Mouse (Mus musculus): ENCODE results near the gene Rtbdn.

The Rtbdn gene

DNA sequence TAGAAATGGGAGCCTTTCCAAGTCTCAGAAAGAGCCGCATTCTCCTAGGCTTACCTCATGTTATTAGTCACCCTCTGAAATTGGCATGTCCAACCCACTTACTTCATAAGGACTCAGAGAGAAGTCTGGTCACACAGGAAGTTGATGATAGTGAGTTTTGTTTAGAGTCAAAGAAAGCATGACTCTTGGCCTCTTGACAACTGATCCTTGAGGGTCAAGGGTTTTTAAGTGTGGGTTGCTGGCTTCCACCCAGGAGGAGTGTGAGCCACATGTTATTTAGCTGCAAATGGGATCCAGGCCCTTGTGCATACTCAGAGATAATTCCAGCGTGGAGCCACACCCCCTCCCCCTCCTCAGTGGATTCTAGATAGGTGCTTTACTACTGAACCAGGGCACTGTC is 25.2 kb upstream of the Rtbdn start:
- no peak for DNase-seq (ENCODE audit: low spot score in 2 of 2)

DNA sequence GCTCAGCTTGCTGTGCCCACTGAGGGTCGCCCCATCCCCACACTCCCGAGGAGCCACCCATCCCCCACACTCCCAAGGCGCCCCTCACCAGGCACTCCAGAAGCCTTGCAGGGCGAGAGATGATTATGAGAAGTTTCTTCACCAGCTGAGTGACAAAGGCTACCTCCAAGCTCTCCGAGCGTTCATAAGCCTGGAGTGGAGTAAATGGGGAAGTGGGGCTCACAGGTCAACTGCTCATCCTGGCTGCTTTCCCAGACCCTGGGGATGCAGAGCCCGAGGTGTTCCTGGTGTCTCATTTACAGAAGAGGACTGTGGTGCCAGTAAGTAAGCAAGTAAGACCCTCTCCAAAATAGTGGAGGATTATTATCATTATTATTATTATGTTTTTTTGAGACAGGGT is 21.2 kb upstream of the Rtbdn start:
- DNase-seq (ENCODE audit: low spot score in 2 of 2): no peak

DNA sequence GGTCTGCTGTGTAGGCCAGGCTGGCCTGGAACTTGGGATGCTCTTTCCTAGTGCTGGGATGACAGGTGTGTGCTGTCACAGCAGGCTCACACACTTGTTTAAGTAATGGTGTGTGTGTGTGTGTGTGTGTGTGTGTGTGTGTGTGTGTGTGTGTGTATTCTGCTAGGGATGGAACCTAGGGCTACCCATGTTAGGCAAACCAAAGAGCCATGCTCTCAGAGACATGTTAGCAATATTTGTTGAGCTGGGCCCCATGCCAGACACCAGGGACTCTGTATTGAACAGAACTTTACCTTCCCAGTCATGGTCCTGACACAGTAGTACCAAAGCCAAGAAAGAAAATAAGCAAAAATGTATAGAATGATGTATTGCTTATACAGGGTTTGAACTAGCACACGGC is 19.3 kb upstream of the Rtbdn start:
- no peak for DNase-seq (ENCODE audit: low spot score in 2 of 2)

DNA sequence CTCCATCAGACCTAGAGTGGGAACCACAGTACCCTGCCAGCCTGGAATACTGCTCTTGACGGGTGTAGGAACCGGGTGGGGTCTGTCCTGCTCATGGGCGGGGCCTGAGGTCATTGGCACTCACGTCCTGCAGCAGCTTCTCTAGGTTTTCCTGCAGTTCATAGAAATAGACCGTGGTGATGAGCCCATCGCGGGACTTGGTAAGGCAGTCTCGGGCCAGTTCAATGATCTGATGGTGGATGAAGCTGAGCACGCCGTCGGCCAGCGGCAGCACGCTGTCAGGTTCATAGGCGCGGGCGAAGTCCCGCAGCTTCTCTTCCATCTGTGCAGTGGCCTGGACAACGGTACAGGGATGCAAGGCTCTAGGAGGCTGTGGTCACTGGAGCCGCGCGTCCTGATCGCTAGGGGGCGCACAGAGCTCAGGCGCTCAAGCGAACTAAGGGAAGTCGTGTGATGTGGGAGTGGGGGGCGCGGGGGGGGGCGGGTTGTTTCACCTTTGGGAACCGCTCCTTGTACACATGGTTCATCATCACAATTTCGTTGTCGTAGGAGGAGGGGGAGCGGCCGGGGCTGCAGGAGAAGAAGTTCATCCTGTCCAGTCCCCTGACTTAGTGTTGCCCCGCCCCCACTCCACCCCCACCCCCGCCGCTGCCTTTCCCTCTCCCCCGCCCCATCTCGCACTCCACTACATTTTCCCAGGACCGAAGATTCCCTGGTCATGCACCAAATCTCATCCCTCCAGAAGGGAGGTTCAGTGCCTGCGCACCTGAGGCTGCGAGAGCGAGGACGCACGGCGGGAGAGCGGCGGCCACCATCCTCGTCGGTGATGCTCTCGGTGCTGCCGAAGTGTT is 18.1 kb upstream of the Rtbdn start:
- DNase-seq (ENCODE audit: low spot score in 2 of 2): peak in 1 of 2 experiments; percentile 57

DNA sequence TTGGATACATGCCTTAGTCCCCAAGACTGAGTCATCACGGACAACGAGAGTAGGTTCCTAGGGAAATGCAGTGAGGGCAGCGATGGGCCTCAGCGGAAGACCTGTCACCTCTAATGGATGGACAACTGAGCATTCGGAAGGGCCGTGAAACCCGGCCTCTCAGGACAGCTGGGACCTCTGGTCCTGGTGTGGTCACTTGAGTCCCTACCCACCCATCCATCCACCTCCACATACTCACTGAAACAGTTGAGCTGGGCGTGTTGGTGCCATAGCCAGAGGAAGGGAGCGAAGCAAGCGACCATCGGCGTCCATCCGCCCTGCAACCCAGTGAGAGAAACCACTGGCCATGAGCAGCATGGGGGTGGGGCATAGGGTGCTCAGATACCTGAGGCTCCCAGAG is 16.2 kb upstream of the Rtbdn start:
- DNase-seq (ENCODE audit: low spot score in 2 of 2): no peak

DNA sequence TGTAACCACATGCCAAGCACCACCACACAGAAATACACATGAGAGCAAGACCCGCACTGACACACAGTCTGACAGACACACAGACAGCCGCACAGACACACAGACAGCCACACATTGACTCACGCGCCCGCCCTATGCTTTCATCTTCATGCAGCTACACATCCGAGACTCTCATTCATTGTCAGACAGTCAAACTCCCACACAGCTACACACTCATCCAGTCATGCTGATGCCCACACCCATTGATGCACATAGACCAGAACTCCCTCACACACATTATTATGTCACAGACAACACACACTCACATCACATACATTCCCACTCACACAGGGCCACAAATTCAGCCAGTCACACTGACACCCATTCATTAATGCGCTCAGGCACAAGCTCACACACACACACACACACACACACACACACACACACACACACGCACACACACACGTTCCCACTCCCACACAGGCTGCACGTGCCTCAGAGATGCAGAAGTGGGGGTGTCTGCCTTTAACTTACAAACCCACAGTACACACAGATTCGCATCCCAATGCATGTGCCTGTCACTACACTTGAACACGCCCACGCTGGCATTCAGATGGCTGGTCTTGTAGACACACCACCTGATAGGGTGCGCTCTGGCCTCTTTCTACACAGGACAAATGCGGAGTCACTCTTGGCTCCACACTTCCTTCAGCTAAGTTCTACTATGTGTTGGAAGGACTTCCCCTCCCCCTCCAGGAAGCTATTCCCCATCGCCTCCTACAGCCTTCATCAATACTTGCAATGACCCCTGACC is 12.8 kb upstream of the Rtbdn start:
- no peak for DNase-seq (ENCODE audit: low spot score in 2 of 2)

DNA sequence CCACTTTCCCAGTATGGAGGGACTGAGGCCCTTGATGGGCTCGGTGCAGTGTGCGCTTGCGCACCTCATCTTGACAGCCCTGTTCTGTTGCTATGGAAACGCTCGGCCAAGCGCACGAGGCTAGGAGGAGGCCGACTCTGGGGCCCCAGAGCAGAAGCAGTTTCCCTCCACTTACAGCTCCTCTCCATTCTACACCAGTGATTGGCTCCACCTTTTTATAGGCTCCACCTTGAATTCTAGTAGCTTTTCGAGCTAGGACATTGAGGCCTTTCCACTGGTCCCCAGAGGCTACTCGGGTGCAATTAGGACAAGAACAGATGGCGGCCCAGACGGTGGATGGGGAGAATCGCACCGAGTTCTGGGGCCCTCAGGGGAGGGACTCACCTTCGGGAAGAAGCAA is 11.9 kb upstream of the Rtbdn start:
- no peak for DNase-seq (ENCODE audit: low spot score in 2 of 2)

DNA sequence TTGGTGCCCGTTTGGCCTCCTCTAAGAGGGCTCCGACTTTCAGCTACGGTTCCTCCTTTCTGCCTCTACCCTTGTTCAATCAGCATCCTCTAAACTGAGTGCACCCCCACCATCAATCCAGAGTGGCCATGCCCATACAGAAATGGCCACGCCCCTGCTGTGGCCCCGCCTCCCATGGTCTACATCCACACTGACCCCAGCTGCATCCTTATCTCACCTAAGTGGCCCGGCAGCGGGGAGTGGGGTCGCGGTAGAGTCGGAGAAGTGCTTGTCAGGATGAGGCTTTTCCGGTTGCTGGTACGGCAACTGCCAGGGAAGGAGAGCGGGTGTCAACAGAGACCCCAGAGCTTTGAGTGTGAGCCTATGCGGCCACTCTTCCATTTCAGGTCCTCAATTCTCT is 11.3 kb upstream of the Rtbdn start:
- DNase-seq (ENCODE audit: low spot score in 2 of 2): no peak

DNA sequence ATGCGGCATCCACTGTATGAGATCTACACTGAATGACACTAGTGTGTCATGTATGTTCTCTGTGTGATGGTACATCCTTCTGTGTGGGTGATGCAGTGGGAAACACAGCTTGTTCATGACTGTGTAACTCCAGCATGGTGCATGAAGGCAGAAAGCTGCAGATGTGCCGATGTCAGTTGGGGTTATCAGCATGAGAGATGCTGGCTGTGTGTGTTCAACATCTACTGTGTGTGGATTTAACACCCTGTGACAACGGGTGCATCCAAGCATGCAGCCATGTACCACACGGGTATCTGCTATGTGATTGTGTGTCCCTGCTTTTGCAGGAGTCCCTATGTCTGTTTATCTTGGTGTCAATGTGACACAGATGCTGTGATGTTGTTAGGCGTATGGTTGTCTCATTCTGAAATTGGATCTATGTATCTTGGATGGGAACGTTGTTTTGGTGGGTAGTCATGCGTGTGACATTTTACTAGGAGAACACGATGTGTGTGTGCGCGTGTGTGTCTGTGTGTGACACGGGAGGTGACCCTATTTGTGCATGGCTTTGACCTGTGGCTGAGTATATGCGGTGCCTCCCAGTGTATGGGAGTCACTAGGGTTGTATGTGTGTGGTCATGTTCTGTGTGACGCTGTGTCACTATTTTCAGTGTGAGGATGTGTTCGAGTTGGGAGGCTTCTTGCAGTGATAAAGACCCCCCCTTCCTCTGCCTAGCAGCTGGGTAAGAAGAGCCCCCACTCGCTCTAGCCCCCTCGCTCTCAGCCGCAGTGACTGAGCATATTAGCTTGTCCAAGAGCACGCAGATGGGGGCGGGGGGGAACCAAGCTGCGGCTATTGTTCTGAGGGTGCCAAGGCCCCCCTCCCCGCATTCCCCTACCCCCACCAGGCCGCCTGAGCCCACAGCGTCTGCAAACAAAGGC is 10.5 kb upstream of the Rtbdn start:
- no peak for DNase-seq (ENCODE audit: low spot score in 2 of 2)

DNA sequence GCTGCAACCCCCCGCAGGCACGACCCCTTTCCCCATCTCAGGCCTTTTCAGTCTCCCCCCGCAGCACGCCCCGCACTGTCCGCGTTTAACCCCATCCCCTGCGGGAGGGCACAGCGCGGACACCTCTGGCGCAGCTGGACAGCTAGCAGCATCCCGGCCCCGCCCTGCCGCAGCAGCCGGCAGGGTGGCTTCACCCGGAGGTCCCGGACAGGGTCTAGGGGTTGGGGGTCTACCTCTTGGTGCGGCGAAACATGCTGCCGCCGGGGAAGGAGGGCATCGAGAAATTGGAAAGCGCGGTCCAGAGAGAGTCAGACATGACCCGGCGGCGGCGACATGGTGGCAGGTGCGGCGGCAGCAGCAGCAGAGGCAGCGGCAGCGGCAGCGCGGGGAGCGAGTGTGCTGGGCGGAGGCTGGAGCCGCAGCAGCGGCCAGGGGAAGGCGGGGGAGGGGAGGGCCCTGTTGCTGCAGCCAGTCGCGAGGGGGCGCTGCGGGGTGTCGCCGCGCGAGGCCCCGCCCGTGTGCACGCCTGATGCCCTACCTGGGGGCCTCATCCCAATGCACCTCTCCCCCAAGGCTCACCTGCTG is 9.7 kb upstream of the Rtbdn start, which contains the start of gene Mast1:
TSS of gene Mast1 (minus strand) at position 398 of the 585 bp plus-strand sequence.
- peak; percentile 56 to 69 for DNase-seq (ENCODE audit: low spot score in 2 of 2)

DNA sequence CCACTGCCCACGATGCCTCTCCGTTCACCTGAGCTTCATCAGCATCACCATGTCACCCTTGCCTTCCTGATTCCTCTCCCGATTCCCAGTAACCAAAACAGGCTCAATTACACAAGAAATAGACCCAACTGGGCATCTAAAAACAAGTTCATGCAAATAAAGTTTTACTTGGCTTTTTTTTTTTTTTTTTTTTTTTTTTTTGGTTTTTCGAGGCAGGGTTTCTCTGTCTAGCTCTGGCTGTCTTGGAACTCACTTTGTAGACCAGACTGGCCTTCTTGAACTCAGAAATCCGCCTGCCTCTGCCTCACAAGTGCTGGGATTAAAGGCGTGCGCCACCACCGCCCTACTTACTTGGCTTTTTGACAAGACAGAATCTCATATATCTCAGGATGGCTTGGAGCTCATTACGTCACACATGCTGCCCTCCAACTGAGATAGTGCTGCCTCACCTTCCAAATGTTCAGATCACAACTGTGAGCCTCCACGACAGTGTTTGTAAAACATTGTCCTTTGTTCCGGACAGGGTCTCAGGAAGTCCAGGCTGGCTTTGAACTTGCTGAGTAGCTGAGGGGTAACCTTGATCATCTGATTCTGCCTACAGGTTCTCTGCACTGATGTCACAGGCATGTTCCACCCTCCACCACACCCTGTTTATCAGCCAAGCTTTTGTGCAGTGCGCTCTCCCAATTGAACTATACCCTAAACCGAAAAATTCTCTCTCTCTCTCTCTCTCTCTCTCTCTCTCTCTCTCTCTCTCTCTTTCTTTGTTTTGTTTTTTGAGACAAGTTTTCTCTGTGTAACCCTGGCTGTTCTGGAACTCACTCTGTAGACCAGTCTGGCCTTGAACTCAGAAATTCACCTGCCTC is 8.9 kb upstream of the Rtbdn start:
- DNase-seq (ENCODE audit: low spot score in 2 of 2): no peak

DNA sequence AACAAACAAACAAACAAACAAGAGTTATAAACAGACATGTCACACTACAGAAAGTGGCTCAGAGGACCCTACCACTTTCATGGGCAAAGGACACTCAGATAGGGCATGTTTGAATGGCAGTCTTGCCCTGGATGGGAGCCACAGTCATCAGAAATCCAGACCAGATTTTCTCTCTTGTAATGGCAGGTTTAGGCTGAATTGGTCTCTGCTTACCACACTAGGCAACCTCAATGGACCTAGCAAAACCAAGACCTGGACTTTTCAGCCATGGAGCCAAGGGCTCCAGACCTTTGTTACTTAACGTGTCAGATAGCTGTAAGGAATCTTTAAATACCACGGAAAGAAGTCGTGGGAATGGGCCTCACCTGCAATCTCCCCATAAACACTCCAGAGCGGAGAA is 3.1 kb upstream of the Rtbdn start:
- DNase-seq (ENCODE audit: low spot score in 2 of 2): no peak

DNA sequence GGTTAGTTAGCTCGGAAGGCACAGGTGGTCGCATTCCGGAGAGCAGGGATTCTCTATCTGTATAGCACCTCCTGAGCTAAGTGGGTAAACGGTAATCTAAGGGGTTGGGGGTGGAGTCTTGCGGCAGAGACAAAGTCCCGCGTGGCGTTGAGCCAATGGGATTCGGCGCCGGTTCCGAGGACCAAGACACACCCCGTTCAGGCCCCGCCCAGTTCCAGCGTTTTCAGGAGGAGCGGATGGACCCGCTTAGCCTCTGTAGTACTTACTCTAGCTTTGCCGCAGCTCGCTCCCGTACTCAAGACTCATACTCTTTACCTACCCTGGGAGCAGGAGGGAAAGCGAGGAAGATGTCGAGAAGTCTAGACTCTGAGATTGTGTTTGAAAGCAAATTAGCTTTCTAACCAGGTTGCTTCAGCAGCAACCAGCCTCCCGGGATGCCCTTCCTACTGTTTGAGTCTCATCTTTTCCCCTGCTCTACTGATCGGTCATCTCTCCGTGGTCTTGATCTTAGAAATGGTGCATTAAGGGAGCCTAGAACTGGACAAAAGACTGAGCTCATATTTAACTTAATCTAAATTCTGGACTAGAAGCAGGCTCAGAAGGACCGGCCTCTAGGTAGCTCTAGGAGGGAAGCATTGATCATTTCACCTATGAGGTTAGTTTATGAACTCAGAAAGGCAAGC is 2.2 kb upstream of the Rtbdn start:
- DNase-seq (ENCODE audit: low spot score in 2 of 2): peak in 1 of 2 experiments; percentile 28

DNA sequence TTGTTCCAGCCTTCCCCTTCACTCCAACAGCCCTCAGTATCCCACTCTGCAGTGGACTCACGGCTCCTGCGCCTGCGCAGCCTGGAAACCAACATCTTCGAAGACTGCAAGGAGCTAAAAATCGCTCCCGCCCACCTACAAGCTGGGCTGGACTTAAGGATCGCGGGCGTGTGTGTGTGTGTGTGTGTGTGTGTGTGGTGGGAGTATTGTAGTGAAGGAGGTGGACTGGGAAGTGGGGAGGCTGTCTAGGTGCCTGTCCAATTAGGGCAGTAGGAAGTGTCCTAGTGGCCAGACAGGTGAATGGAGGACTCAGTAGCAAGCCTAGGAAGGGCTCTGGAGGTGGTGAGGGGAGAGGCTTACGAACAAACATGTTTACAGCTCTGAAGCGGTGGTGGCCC is 1.6 kb upstream of the Rtbdn start:
- no peak for DNase-seq (ENCODE audit: low spot score in 2 of 2)

DNA sequence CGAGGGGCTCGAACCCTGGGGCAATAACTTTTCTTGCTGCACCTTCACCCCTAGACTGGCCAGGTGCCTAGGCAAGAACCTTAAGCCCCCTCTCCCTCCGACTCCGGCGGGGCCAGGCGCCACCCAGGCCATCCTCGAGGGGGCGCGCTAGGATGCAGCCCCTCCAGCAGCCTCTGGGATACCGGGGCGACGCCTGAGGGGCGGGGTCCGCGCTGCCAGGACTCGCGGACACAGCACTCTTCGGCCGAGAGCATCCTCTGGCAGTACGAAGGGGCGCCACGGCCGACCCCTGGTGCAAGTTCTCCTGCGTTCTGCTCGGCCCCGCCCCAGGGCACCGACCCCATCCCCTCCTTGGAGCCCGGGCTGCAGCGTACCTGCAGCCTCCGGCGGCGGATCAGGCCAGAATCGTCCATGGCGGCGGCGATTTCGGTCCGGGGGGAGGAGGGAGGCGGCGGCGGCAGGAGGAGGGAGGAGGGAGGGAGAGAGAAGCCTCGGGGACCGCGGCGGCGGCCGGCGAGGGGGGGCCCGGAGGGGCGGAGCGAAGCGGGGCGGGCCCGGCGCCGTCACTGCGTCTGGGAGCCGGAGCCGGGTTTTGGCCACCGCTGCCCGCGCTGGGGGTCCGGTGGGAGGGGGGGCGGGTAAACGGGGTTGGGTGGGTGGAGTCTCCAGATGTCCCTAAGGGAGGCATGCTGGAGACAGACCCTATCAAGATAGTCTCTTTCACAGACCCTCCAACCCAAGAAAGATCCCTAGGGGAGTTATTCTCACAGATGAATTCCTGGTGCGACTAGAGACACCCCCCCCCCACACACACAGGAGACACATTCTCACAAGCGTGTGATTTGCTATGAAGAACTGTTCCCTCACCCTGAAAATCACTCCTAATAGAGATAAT is 911 bp upstream of the Rtbdn start:
- no peak for DNase-seq (ENCODE audit: low spot score in 2 of 2)

DNA sequence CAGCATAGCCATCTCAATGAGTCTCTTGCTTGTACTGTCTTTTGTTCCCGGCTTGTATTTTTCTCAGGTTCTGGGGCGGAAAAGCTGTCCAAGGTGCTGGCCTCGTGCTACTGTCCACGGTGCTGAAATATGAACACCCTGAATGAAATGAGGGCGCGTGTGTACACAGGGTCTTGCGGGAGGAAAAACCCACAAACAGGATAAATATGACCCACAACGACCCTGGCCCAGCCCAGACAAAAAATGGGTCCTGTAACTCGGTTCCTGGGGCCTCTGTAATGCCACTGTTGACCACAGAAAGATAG is 402 bp downstream of the Rtbdn start:
- peak in 1 of 2 experiments; percentile 33 for DNase-seq (ENCODE audit: low spot score in 2 of 2)

DNA sequence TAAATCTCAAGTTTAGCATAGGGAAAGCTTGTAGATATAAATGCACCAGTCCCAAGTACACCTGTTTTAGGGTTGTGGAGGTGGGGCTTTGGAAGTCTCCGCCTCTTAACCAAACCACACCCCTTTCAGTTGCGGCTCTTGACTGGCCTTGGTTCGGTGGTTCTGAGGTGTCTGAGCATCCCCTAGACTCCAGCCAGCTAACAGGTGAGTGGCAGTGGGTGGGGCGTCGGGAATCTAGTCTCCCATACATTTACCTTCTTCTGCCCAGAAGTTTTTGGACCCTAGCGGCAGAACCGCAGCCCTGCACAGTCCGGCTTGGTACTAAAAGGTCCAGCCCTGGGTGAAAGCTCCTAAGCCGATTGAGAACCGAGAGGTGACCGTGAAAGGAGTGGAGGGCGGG is 3.0 kb downstream of the Rtbdn start:
- no peak for DNase-seq (ENCODE audit: low spot score in 2 of 2)

DNA sequence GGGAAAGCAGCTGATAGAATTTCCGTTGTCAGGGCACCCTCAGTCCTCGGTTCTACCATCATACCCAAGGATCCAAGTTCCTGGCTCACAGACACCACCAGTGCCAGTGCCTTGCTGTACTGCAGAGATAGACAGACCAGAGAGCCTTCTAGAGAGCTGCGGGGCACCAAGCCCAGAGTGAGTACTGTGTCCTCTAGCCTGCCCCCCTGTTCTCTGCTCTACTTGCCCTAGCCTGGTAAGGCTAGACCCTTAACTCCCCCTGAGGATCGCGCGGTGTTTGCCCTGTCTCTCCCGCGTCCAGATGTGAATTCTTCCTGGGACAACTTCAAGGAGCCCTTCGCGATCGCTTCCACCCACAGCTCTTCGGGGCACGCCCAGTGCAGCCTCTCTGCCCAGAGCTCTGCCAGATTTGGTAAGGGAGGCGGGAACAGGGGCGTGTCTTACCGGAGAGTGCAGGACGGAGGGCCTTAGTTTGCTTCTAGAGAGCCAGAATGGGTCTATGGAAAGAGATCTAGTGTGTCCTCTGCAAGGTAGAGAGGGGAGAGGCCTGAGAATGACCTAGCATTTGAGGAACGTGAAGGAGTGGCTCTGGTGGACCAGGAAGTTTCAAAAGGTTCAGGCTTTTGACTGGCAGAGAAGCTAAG is 5.9 kb downstream of the Rtbdn start:
- no peak for DNase-seq (ENCODE audit: low spot score in 2 of 2)

DNA sequence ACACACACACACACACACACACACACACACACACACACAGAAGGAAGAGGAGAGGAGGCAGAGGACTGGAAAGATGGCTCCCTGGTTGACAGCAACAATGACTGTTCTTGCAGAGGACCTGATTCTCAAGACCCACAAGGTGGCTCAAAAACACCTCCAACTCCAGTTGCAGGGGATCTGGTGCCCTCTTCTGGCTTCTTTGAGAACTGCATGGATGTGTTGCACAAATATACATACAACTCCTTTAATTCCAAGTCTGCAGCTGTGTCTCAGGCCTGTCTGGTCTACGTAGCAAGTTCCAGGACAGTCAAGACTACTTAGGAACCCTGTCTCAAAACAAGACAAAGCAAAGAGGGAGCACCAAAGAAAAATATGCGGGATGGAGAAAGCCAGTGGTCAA is 10.0 kb downstream of the Rtbdn start:
- peak; percentile 53 to 74 for DNase-seq (ENCODE audit: low spot score in 2 of 2)

All from natural killer cell, adult 2 months (primary cell).